Mouse (Mus musculus): ENCODE data around the gene Acsf3.

The Acsf3 gene

GRCm38 (mm10) chr8:122775285-122776155 lies at the start of gene Acsf3:
Gene Acsf3, plus strand, starts transcription at chr8:122775486.
- peak; percentile 51 for DNase-seq (ENCODE audit: low read depth, low spot score)

GRCm38 (mm10) chr8:122726789-122727188 lies 48.5 kb upstream of the Acsf3 start:
- no peak for DNase-seq (ENCODE audit: low read depth, low spot score)

- DNase-seq (ENCODE audit: low read depth, low spot score) = no peak
Measured at GRCm38 (mm10) chr8:122727412-122727811, 47.9 kb upstream of the Acsf3 start.

- no peak for DNase-seq (ENCODE audit: low read depth, low spot score)
Measured at GRCm38 (mm10) chr8:122728630-122729029, 46.7 kb upstream of the Acsf3 start.

GRCm38 (mm10) chr8:122735110-122735509 lies 40.2 kb upstream of the Acsf3 start:
- no peak for DNase-seq (ENCODE audit: low read depth, low spot score)

- peak; percentile 57 for DNase-seq (ENCODE audit: low read depth, low spot score)
Measured at GRCm38 (mm10) chr8:122735542-122736473, 39.5 kb upstream of the Acsf3 start.

GRCm38 (mm10) chr8:122736623-122737022 lies 38.7 kb upstream of the Acsf3 start:
- no peak for DNase-seq (ENCODE audit: low read depth, low spot score)

- DNase-seq (ENCODE audit: low read depth, low spot score) = no peak
Measured at GRCm38 (mm10) chr8:122737071-122737470, 38.2 kb upstream of the Acsf3 start.

- no peak for DNase-seq (ENCODE audit: low read depth, low spot score)
Measured at GRCm38 (mm10) chr8:122737886-122738285, 37.4 kb upstream of the Acsf3 start.

GRCm38 (mm10) chr8:122739102-122739725 lies 36.1 kb upstream of the Acsf3 start:
- no peak for DNase-seq (ENCODE audit: low read depth, low spot score)

GRCm38 (mm10) chr8:122742471-122742870 lies 32.8 kb upstream of the Acsf3 start:
- DNase-seq (ENCODE audit: low read depth, low spot score) = no peak

- no peak for DNase-seq (ENCODE audit: low read depth, low spot score)
Measured at GRCm38 (mm10) chr8:122745022-122745749, 30.1 kb upstream of the Acsf3 start.

- no peak for DNase-seq (ENCODE audit: low read depth, low spot score)
Measured at GRCm38 (mm10) chr8:122745750-122746275, 29.5 kb upstream of the Acsf3 start.

GRCm38 (mm10) chr8:122746439-122746838 lies 28.8 kb upstream of the Acsf3 start:
- no peak for DNase-seq (ENCODE audit: low read depth, low spot score)

GRCm38 (mm10) chr8:122747825-122748224 lies 27.5 kb upstream of the Acsf3 start:
- no peak for DNase-seq (ENCODE audit: low read depth, low spot score)

GRCm38 (mm10) chr8:122749333-122749958 lies 25.8 kb upstream of the Acsf3 start:
- no peak for DNase-seq (ENCODE audit: low read depth, low spot score)

- DNase-seq (ENCODE audit: low read depth, low spot score) = no peak
Measured at GRCm38 (mm10) chr8:122751342-122751741, 23.9 kb upstream of the Acsf3 start.

GRCm38 (mm10) chr8:122752111-122752721 lies 23.1 kb upstream of the Acsf3 start:
- no peak for DNase-seq (ENCODE audit: low read depth, low spot score)

- DNase-seq (ENCODE audit: low read depth, low spot score) = no peak
Measured at GRCm38 (mm10) chr8:122758597-122758996, 16.7 kb upstream of the Acsf3 start.

- DNase-seq (ENCODE audit: low read depth, low spot score) = no peak
Measured at GRCm38 (mm10) chr8:122760116-122760515, 15.2 kb upstream of the Acsf3 start.

All from c-Kit-negative CD71-positive TER-119-positive erythroid progenitor cells, embryonic 14.5 days (primary cell).